Mouse (Mus musculus): ENCODE measurements at regions not wholly inside any gene's neighbourhood (a gene's known extent, or its start where the extent isn't known, plus 50 kb on each side); places are given as distances from the start of the nearest gene placed in this dataset.

GRCm38 (mm10) chr1:41381487-41381886, 576.1 kb downstream of the Tmem182 start:
- no peaks in the 10 kb centered on the region for H3K4me1 ChIP-seq (ENCODE audit: control insufficient read depth, insufficient read depth, low read length)
- no peak overlapping the region for H3K4me3 ChIP-seq (ENCODE audit: insufficient read depth, low read depth, low read length)
- 62% methylated on average over 7 of the region's 7 CpGs for WGBS
- no peak overlapping the region for H3K27ac ChIP-seq (ENCODE audit: insufficient read depth, low read depth, low read length)
- TF ChIP-seq CTCF (conservative IDR thresholded peaks at IDR 0.05; ENCODE audit: insufficient read depth, insufficient read length, low read depth, low read length) (no peak), POLR2A (IDR thresholded peaks at IDR 0.05; ENCODE audit: low read depth, low read length) (no peak)
- no peak for DNase-seq
- H3K27me3 ChIP-seq (replicated peaks; ENCODE audit: control insufficient read depth, insufficient read depth, low read length) = no peaks in the 10 kb centered on the region
- H3K36me3 ChIP-seq (ENCODE audit: control insufficient read depth, insufficient read depth, low read length) = no peaks in the 10 kb centered on the region

DNA sequence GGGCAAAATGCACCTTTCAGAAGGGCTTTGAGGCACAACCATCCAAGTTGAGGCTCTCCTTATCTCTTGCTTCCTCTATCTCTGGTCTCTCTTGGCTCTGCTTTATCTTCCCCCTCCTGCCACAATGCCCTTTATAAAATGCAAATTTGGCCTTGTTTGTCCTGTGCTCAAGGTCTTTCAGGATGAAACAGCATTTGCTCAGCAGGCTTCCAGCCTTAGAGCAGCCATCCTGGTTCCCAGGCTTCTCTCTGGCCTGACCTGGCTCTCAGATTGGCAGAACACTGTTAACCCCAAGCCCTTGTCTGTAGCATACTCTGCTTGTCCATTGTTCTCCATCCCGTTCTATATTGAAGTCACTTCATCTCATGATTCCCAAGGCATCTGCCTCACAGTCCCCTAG, 579.3 kb downstream of the Tmem182 start:
- 60% methylated on average over 1 of the region's 1 CpGs for WGBS
- no peaks in the 10 kb centered on the region for H3K27me3 ChIP-seq (replicated peaks; ENCODE audit: control insufficient read depth, insufficient read depth, low read length)
- TF ChIP-seq CTCF (conservative IDR thresholded peaks at IDR 0.05; ENCODE audit: insufficient read depth, insufficient read length, low read depth, low read length) (no peak), POLR2A (IDR thresholded peaks at IDR 0.05; ENCODE audit: low read depth, low read length) (no peak)
- H3K4me1 ChIP-seq (ENCODE audit: control insufficient read depth, insufficient read depth, low read length) = no peaks in the 10 kb centered on the region; the same call in 1 of the 2 replicates
- no peaks in the 10 kb centered on the region for H3K36me3 ChIP-seq (ENCODE audit: control insufficient read depth, insufficient read depth, low read length)
- DNase-seq = no peak
- no peak overlapping the region for H3K4me3 ChIP-seq (ENCODE audit: insufficient read depth, low read depth, low read length)
- H3K27ac ChIP-seq (ENCODE audit: insufficient read depth, low read depth, low read length) = no peak overlapping the region

DNA sequence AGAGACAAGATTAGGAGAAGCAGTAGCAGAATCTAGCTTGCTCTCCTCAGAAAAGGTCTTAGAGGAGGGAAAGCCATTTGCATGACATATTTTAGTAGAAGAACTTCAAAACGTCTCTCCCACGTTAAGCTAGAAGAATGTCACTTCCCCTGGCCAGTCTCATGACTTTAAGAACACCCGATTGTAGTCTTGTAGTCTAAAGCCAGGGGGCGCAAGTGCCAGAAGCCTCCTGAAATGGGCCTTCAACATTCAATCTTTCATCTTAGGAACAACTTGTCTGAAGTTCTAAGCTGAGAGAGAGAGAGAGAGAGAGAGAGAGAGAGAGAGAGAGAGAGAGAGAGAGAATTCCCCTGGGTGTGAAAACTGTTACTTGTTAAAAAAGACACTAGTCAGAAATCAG, 581.0 kb downstream of the Tmem182 start:
- no peak for TF ChIP-seq POLR2A (IDR thresholded peaks at IDR 0.05; ENCODE audit: low read depth, low read length)
- TF ChIP-seq CTCF (conservative IDR thresholded peaks at IDR 0.05; ENCODE audit: insufficient read depth, insufficient read length, low read depth, low read length) = peak; percentile 17; the same call in 1 of the 2 replicates
- Histone ChIP-seq H3K27me3 (replicated peaks; ENCODE audit: control insufficient read depth, insufficient read depth, low read length) (no peaks in the 10 kb centered on the region), H3K36me3 (ENCODE audit: control insufficient read depth, insufficient read depth, low read length) (no peaks in the 10 kb centered on the region), H3K4me1 (ENCODE audit: control insufficient read depth, insufficient read depth, low read length) (peaks cover 5% of the 10 kb centered on the region; the same call in 1 of the 2 replicates), H3K4me3 (ENCODE audit: insufficient read depth, low read depth, low read length) (no peak overlapping the region), H3K27ac (ENCODE audit: insufficient read depth, low read depth, low read length) (no peak overlapping the region)
- no peak for DNase-seq
- WGBS = 60% methylated on average over 4 of the region's 4 CpGs

DNA sequence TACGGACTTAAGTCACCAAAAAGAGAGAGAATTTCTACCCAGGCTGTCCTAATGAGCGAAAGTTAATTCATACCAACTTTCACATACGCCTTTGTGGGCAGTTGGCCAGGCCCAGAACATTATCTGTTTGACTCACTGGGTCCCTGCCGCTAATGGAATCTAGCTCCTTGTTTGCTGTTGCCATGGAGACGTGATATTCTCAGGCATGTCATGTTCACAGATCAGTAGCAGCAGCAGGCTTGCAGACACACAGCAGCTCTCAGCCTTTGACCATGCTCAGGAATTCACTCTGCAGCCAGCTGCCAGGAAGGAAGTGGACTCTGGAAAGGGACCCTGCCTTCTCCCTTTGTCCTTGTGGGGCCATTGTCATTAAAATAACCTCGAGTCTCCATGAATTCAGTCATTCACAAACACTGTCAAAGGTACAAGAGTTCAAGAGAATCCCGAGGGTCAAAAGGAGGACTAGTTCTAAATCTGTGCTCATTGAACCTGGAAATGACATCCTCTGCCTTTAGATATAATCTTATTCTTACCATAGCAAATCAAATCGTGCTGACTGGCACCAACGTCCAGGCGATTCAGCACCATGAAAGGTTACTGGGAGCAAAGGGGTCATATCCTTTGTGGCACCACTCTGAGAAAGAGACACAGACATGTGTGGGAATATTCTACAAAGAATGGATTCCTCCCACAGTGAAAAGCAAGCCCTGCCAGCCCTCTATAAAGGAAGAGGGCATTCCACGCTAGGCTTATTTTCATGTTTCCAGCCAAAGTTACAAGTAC, 584.9 kb downstream of the Tmem182 start:
- TF ChIP-seq CTCF (conservative IDR thresholded peaks at IDR 0.05; ENCODE audit: insufficient read depth, insufficient read length, low read depth, low read length) = no peak
- no peak for TF ChIP-seq POLR2A (IDR thresholded peaks at IDR 0.05; ENCODE audit: low read depth, low read length)
- Histone ChIP-seq H3K36me3 (ENCODE audit: control insufficient read depth, insufficient read depth, low read length) (no peaks in the 10 kb centered on the region), H3K4me1 (ENCODE audit: control insufficient read depth, insufficient read depth, low read length) (peaks cover 7% of the 10 kb centered on the region; the same call in 1 of the 2 replicates), H3K27ac (ENCODE audit: insufficient read depth, low read depth, low read length) (no peak overlapping the region), H3K27me3 (replicated peaks; ENCODE audit: control insufficient read depth, insufficient read depth, low read length) (no peaks in the 10 kb centered on the region; the same call in 1 of the 2 replicates), H3K4me3 (ENCODE audit: insufficient read depth, low read depth, low read length) (no peak overlapping the region)
- peak; percentile 69 for DNase-seq
- 9% methylated on average over 11 of the region's 11 CpGs for WGBS

GRCm38 (mm10) chr1:41391071-41391470, 585.7 kb downstream of the Tmem182 start:
- no peaks in the 10 kb centered on the region; the same call in 1 of the 2 replicates for H3K27me3 ChIP-seq (replicated peaks; ENCODE audit: control insufficient read depth, insufficient read depth, low read length)
- H3K4me1 ChIP-seq (ENCODE audit: control insufficient read depth, insufficient read depth, low read length) = peaks cover 7% of the 10 kb centered on the region; the same call in 1 of the 2 replicates
- TF ChIP-seq POLR2A (IDR thresholded peaks at IDR 0.05; ENCODE audit: low read depth, low read length) = no peak
- TF ChIP-seq CTCF (conservative IDR thresholded peaks at IDR 0.05; ENCODE audit: insufficient read depth, insufficient read length, low read depth, low read length) = no peak
- DNase-seq = no peak
- H3K36me3 ChIP-seq (ENCODE audit: control insufficient read depth, insufficient read depth, low read length) = no peaks in the 10 kb centered on the region
- 81% methylated on average over 7 of the region's 7 CpGs for WGBS
- H3K27ac ChIP-seq (ENCODE audit: insufficient read depth, low read depth, low read length) = no peak overlapping the region
- H3K4me3 ChIP-seq (ENCODE audit: insufficient read depth, low read depth, low read length) = no peak overlapping the region

- Histone ChIP-seq H3K27ac (ENCODE audit: insufficient read depth, low read depth, low read length) (no peak overlapping the region), H3K27me3 (replicated peaks; ENCODE audit: control insufficient read depth, insufficient read depth, low read length) (no peaks in the 10 kb centered on the region; the same call in 1 of the 2 replicates), H3K4me3 (ENCODE audit: insufficient read depth, low read depth, low read length) (no peak overlapping the region), H3K36me3 (ENCODE audit: control insufficient read depth, insufficient read depth, low read length) (no peaks in the 10 kb centered on the region), H3K4me1 (ENCODE audit: control insufficient read depth, insufficient read depth, low read length) (peaks cover 7% of the 10 kb centered on the region; the same call in 1 of the 2 replicates)
- TF ChIP-seq POLR2A (IDR thresholded peaks at IDR 0.05; ENCODE audit: low read depth, low read length) (no peak), CTCF (conservative IDR thresholded peaks at IDR 0.05; ENCODE audit: insufficient read depth, insufficient read length, low read depth, low read length) (no peak)
- 29% methylated on average over 4 of the region's 4 CpGs for WGBS
- DNase-seq = peak; percentile 53
These were observed 587.9 kb downstream of the Tmem182 start for GRCm38 (mm10) chr1:41393287-41393686.

DNA sequence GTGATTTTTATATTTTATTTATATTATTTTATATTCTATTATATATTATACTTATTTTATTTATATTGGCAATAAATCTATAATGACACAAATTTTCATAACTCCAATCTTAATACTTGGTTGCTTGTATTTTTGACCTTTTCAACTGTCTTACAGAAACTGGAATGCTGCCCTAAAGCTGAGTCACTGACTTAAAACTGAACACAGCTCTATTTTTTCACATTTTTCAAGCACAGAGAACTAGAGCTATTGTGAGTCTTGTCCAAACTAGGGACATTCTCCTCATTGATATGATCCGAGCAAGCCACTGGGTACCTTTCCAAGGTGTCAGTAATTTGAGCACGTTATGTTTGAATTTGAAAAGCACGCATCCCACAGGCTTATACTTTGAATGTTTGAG, 589.7 kb downstream of the Tmem182 start:
- TF ChIP-seq CTCF (conservative IDR thresholded peaks at IDR 0.05; ENCODE audit: insufficient read depth, insufficient read length, low read depth, low read length) = no peak
- TF ChIP-seq POLR2A (IDR thresholded peaks at IDR 0.05; ENCODE audit: low read depth, low read length) = no peak

More for the DNA sequence above, 589.7 kb downstream of the Tmem182 start:
- Histone ChIP-seq H3K4me1 (ENCODE audit: control insufficient read depth, insufficient read depth, low read length) (0 out of 2 replicates have a peak, but pooled peaks cover 7% of the 10 kb centered on the region), H3K27ac (ENCODE audit: insufficient read depth, low read depth, low read length) (no peak overlapping the region), H3K36me3 (ENCODE audit: control insufficient read depth, insufficient read depth, low read length) (no peaks in the 10 kb centered on the region), H3K27me3 (replicated peaks; ENCODE audit: control insufficient read depth, insufficient read depth, low read length) (no peaks in the 10 kb centered on the region; the same call in 1 of the 2 replicates), H3K4me3 (ENCODE audit: insufficient read depth, low read depth, low read length) (no peak overlapping the region)
- no peak for DNase-seq
- WGBS = 85% methylated on average over 3 of the region's 3 CpGs
